Mouse (Mus musculus) liver (tissue): ENCODE measurements around the gene Cfp.
A peak's percentile ranks its signal among the peaks of the same experiment; 100 is the strongest.

Experiments used
- DNase-seq: peaks from one replicate; pipeline ENCODE4 v3.0.0-alpha.2; 2020; ENCODE audit warnings: mixed read lengths

Gene Cfp

GRCm38 (mm10) chrX:20931364-20931763 is at the start of gene Cfp:
Cfp (minus strand) TSS chrX:20931555.
- DNase-seq: no peak

DNA sequence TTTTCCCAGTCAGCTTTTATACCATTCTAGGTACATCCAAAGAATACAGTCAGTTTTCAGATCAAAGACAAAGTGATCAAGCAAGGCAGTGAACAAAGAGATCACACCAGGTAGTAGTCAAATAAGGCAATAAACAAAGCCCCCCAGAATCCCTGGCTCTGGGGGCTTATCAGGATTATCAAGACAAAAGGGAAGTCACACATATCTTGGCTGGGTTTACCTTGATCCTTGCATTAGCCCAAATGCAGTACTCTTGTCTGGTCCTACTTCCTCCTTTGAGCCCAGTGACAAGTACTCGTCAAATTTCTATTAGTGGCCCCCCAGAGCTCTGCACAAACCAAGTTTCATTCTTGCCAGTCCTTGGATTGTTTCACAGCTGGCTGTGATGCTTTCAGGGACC is 49.5 kb upstream of the Cfp start:
- DNase-seq: no peak

DNA sequence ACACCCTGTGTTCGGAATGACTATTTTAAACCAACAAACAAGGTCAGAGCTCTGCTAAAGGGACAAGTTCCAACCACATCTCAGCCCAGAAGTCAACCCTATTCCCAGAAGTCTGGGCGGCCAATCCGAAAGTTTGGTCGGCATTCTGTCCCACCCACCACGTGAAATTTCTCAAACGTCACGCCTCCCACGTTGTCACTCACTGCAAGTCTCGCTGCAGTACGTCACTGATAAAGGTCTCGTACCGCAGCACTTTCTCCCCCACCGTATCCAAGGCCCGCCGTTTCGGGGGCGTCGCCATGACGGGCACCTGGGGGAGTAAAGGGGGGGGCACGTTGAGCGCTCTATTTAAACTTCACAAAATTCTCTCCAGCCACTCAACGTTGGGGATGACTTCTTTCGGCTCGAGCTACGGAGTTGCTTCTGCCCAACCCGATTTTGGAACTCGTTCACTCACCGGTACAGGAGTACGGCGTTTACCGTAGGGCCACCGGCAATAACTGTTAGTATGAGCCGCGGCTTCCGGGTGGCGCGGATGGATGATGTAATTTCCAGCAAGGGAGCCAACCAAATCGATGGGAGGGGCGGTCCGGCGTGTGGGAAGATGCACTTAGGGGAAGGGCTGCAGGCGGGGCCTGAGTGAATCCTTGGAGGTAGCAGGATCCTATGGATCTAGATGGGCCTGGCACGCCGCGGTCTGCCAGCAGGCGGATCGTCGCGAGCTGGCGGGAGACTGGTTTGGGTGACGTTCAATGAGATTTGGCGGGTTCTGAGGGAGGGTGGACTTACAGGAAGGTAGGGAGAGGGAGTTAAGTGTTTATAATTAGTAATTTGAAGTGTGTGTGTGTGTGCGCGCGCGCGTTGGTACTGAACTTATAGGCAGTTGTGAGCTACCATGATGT is 30.4 kb upstream of the Cfp start, which contains the start of gene Uxt:
Gene Uxt, minus strand, starts transcription at position 541 of the 902 bp plus-strand sequence.
- peak; percentile 90 for DNase-seq

- peak; percentile 84 for DNase-seq
Observed at GRCm38 (mm10) chrX:20950191-20950880, 19.0 kb upstream of the Cfp start, which contains the start of gene Elk1. Elk1 (minus strand) TSS chrX:20950608.

DNA sequence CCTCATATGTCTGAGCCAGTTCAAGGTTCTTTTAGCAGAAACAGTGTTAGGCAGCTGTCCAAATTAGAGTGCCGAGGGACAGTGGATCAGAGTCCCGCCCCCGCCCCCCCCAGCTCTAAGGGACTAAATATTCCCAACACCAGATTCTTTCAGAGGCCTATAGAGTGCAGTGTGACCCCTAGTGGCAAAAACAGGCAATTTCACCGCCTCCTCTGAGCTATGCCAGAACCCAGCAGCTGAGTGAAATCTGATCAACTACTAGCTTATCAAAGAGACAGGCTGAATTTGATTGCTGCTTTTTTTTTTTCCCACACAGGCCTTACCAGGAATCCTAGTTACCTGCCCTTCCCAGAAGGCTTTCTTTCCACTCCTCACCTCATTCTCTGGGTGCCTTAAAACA is 14.7 kb upstream of the Cfp start:
- peak; percentile 34 for DNase-seq

DNA sequence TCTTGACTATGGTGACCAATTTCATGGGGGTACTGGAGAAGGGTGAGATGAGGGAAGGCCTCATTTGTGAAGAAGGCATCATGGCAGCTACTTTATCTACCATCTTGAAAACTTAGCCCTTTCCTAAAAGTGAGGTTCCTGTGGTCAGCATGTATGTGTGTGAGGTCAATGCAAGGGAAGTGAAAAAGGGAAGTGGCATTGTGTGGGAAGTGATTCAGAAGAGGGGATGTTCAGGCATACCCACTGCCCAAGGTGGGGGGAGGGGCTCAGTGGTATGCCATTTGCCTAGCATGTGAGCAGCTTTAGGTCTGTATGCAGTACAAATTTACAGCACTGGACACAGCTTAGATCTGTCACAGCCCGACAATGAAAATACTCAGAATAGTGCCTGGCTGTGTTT is 608 bp upstream of the Cfp start:
- DNase-seq: peak; percentile 24

GRCm38 (mm10) chrX:20929859-20930258 is 1.5 kb downstream of the Cfp start:
- DNase-seq: no peak

DNA sequence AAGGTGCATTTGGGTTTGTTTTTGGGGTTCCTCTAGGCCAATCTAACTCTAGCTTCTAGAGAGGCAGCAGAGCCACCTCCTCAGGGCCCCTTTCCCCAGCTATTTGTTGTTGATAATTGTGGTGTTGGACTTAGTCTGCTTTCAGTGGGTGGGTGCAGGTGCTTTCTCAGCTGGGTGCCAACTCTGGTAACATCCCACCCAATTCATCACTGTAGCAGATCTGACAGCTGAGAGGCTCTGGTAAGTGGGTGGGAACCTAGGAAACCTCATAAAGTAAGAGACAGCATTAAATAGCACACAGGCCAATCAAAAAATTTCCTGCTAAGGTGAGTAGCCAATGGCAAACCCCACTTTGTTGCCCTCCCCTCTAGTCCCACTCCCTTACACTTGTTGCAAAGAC is 6.4 kb downstream of the Cfp start:
- no peak for DNase-seq

DNA sequence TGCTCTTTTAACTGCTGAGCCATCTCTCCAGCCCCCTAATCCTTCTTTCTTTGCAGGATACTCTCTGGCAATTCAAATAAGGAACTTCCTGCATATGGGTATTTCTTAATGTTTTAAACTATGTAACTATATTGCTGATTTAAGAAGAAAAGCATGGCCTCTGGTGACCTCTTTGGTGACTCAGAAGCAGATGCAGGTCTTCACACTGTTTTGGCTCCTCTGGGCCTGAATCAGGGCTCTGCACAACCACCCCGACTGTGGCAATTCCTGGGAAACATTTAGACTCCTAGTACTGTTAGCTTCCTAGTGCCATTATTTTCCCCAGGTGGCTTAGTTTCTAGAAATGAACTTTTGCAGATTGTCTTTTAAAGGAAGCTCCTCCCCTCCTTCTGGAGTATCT is 7.8 kb downstream of the Cfp start:
- no peak for DNase-seq

- DNase-seq: no peak
Observed at GRCm38 (mm10) chrX:20921366-20921765, 10.0 kb downstream of the Cfp start.

DNA sequence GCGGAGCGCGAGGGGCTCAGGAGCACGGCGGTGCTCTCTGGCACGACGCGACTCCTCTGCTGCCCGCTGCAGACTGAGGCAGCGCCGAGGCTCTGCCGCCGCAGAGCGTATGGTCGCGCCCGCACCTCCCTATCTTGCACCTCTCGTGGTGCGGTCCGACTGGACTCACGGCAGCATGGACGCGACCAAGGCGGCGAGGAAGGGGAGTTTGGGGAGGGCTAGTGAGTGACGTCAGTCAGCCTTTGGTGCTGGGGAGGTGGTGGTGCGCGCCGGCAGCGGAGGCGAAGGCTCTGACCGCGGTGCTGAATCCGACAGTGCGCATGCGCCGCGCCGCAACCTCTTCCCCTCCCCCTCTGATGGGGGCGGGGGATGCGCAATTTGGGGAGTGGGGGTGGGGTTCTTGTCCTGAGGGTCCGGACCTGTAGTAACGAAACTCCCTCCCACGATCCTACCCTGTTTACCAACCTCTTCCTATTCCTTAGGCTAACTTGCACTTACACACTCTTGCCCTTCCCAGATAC is 10.5 kb downstream of the Cfp start, which contains the start of gene Syn1:
Gene Syn1, minus strand, starts transcription at position 161 of the 521 bp plus-strand sequence.
- peak; percentile 72 for DNase-seq

GRCm38 (mm10) chrX:20920249-20920843 is 11.0 kb downstream of the Cfp start:
- no peak for DNase-seq

DNA sequence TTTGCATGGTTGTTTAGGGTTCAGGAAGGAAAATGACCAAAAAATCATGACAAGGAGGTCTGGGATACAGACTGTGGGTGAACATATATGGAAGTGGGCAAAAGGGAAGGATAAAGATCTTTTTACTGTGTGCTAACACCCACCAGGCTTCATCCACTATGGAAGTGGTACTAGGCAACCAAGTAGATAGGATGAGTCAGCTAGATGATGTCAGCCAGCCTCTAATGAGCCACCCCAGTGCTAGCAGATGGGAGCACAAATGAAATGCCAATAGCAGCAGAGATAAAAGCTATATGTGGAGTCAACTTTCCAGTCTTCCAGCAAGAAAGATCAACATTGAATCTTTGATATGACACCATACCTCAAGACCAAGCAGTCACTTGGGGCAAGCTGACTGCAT is 16.3 kb downstream of the Cfp start:
- DNase-seq: no peak

- DNase-seq: no peak
Observed at GRCm38 (mm10) chrX:20913726-20914125, 17.6 kb downstream of the Cfp start.

DNA sequence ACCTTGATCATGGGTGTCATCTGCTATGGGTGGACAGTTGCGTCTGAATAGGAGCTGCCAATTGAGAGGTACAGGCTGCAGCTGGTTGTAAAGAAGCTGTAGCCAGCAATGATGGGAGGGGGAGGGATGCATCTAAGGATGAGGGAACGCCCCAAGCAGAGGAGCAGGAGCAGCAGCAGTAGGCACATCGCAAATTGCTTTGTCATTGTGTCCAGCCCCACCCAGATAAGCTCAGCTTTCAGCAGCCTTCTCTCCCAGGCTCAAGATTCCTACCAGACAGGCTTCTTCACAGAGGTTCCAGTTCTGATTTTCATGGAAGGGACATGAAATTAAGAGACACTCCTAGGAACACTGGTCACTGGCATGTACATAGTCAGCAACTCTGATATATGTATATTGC is 21.3 kb downstream of the Cfp start:
- DNase-seq: peak; percentile 51
